Mouse (Mus musculus): ENCODE measurements around the gene Tmprss9. TPM values are rescaled to one million over a fixed set of nuclear protein-coding genes. Genes with fewer than 3 reads are reported as not detected.

Gene Tmprss9
- polyA plus RNA-seq, 1 experiment from 2014 or later = 0.05 TPM

GRCm38 (mm10) chr10:80946684-80947437, 75.2 kb downstream of the Tmprss9 start:
- H3K27me3 ChIP-seq (ENCODE audit: insufficient read depth, low read length) = no peaks in the 10 kb centered on the region
- DNase-seq (no peak), ATAC-seq (ENCODE audit: insufficient read depth) (no peak)
- no peak overlapping the region for H3K4me2 ChIP-seq
- H3K4me1 ChIP-seq (ENCODE audit: insufficient read depth) = peaks cover 15% of the 10 kb centered on the region; the same call in 1 of the 2 replicates
- no peaks in the 10 kb centered on the region for H3K9me3 ChIP-seq (ENCODE audit: low read depth, low read length)
- peak; percentile 64 for TF ChIP-seq CTCF (IDR thresholded peaks at IDR 0.05; ENCODE audit: low read depth)
- no peaks in the 10 kb centered on the region for H3K36me3 ChIP-seq (ENCODE audit: insufficient read depth)
- H3K27ac ChIP-seq (ENCODE audit: low read depth) = no peak overlapping the region
- H3K9ac ChIP-seq = peak overlapping the region; percentile 16; the same call in 1 of the 2 replicates
- 58% methylated on average over 14 of the region's 14 CpGs for WGBS
- H3K4me3 ChIP-seq (ENCODE audit: low read depth, low read length) = no peak overlapping the region

GRCm38 (mm10) chr10:80947802-80948201, 76.2 kb downstream of the Tmprss9 start:
- Histone ChIP-seq H3K27me3 (ENCODE audit: insufficient read depth, low read length) (no peaks in the 10 kb centered on the region), H3K4me3 (ENCODE audit: low read depth, low read length) (no peak overlapping the region), H3K36me3 (ENCODE audit: insufficient read depth) (no peaks in the 10 kb centered on the region), H3K27ac (ENCODE audit: low read depth) (peak overlapping the region; percentile 50; the same call in 1 of the 2 replicates), H3K4me2 (no peak overlapping the region), H3K9ac (peak overlapping the region; percentile 16; the same call in 1 of the 2 replicates), H3K9me3 (ENCODE audit: low read depth, low read length) (no peaks in the 10 kb centered on the region), H3K4me1 (ENCODE audit: insufficient read depth) (peaks cover 15% of the 10 kb centered on the region; the same call in 1 of the 2 replicates)
- ATAC-seq (ENCODE audit: insufficient read depth) (peak; percentile 39; the same call in 1 of the 2 replicates), DNase-seq (peak; percentile 81)
- 10% methylated on average over 2 of the region's 2 CpGs for WGBS
- no peak for TF ChIP-seq CTCF (IDR thresholded peaks at IDR 0.05; ENCODE audit: low read depth)

- Histone ChIP-seq H3K9me3 (ENCODE audit: low read depth, low read length) (no peaks in the 10 kb centered on the region), H3K9ac (no peak overlapping the region), H3K27ac (ENCODE audit: low read depth) (peak overlapping the region; percentile 30; the same call in 1 of the 2 replicates), H3K4me2 (no peak overlapping the region), H3K4me1 (ENCODE audit: insufficient read depth) (peaks cover 15% of the 10 kb centered on the region; the same call in 1 of the 2 replicates), H3K27me3 (ENCODE audit: insufficient read depth, low read length) (no peaks in the 10 kb centered on the region), H3K36me3 (ENCODE audit: insufficient read depth) (no peaks in the 10 kb centered on the region), H3K4me3 (ENCODE audit: low read depth, low read length) (no peak overlapping the region)
- no peak for TF ChIP-seq CTCF (IDR thresholded peaks at IDR 0.05; ENCODE audit: low read depth)
- DNase-seq (peak; percentile 74), ATAC-seq (ENCODE audit: insufficient read depth) (0 out of 2 replicates have a peak, but pooled peaks have one; percentile 40)
- 30% methylated on average over 6 of the region's 6 CpGs for WGBS
Measured at GRCm38 (mm10) chr10:80948570-80948969, 76.9 kb downstream of the Tmprss9 start.

- DNase-seq (no peak), ATAC-seq (ENCODE audit: insufficient read depth) (no peak)
- no peaks in the 10 kb centered on the region for H3K27me3 ChIP-seq (ENCODE audit: insufficient read depth, low read length)
- H3K9me3 ChIP-seq (ENCODE audit: low read depth, low read length) = no peaks in the 10 kb centered on the region
- TF ChIP-seq CTCF (IDR thresholded peaks at IDR 0.05; ENCODE audit: low read depth) = no peak
- no peak overlapping the region for H3K9ac ChIP-seq
- no peak overlapping the region for H3K4me2 ChIP-seq
- H3K4me3 ChIP-seq (ENCODE audit: low read depth, low read length) = no peak overlapping the region
- peaks cover 15% of the 10 kb centered on the region; the same call in 1 of the 2 replicates for H3K4me1 ChIP-seq (ENCODE audit: insufficient read depth)
- H3K27ac ChIP-seq (ENCODE audit: low read depth) = no peak overlapping the region
- H3K36me3 ChIP-seq (ENCODE audit: insufficient read depth) = no peaks in the 10 kb centered on the region
- 69% methylated on average over 3 of the region's 3 CpGs for WGBS
Measured at GRCm38 (mm10) chr10:80949081-80949480, 77.4 kb downstream of the Tmprss9 start.

MicroRNAs encoded within 50 kb of the gene (microRNA counts, 519-probe panel; counts per million panel counts)
- microRNA mmu-miR-1982 = 30.5 counts per million

Small RNA genes within 50 kb of the gene (microRNA-seq; reads per million reads assigned to microRNA genes)
- 4.3 reads per million, percentile 15 among the genes with 10 or more reads in this experiment for gene Mir1982 (ENCODE audit: borderline number of aligned reads)

Other genes starting within 250 kb of the Tmprss9 start
- gene Csnk1g2, start 249.0 kb upstream of the Tmprss9 start, polyA plus RNA-seq (2014; fragmentation: Nextera tagmentation; extraction: Ambion mirVana) = 105 and 124 TPM in 2 replicates
- gene Btbd2, start 214.8 kb upstream of the Tmprss9 start, polyA plus RNA-seq (2014; fragmentation: Nextera tagmentation; extraction: Ambion mirVana) = 82.5 and 101 TPM in 2 replicates
- gene Mknk2, start 193.7 kb upstream of the Tmprss9 start, polyA plus RNA-seq (2014; fragmentation: Nextera tagmentation; extraction: Ambion mirVana) = 102 and 110 TPM in 2 replicates
- gene Mob3a, start 169.9 kb upstream of the Tmprss9 start, polyA plus RNA-seq (2014; fragmentation: Nextera tagmentation; extraction: Ambion mirVana) = 35.1 and 40.3 TPM in 2 replicates
- 6.7 and 7.3 TPM in 2 replicates for gene Izumo4, start 169.7 kb upstream of the Tmprss9 start, polyA plus RNA-seq (2014; fragmentation: Nextera tagmentation; extraction: Ambion mirVana)
- gene Ap3d1, start 129.6 kb upstream of the Tmprss9 start, polyA plus RNA-seq (2014; fragmentation: Nextera tagmentation; extraction: Ambion mirVana) = 62.0 and 69.6 TPM in 2 replicates
- 26.9 and 29.1 TPM in 2 replicates for gene Dot1l, start 116.6 kb upstream of the Tmprss9 start, polyA plus RNA-seq (2014; fragmentation: Nextera tagmentation; extraction: Ambion mirVana)
- 97.2 and 98.4 TPM in 2 replicates for gene Sf3a2, start 73.7 kb upstream of the Tmprss9 start, polyA plus RNA-seq (2014; fragmentation: Nextera tagmentation; extraction: Ambion mirVana)
- 113 and 121 TPM in 2 replicates for gene Plekhj1, start 73.2 kb upstream of the Tmprss9 start, polyA plus RNA-seq (2014; fragmentation: Nextera tagmentation; extraction: Ambion mirVana)
- 0.11 and 0.14 TPM in 2 replicates for gene Amh, start 66.6 kb upstream of the Tmprss9 start, polyA plus RNA-seq (2014; fragmentation: Nextera tagmentation; extraction: Ambion mirVana)
- gene Jsrp1, start 58.4 kb upstream of the Tmprss9 start, polyA plus RNA-seq (2014; fragmentation: Nextera tagmentation; extraction: Ambion mirVana) = 0.93 and 0.97 TPM in 2 replicates
- gene Oaz1, start 45.2 kb upstream of the Tmprss9 start, polyA plus RNA-seq (2014; fragmentation: Nextera tagmentation; extraction: Ambion mirVana) = 1,866 and 1,984 TPM in 2 replicates
- 0.05 and 0.17 TPM in 2 replicates for gene Lingo3, start 27.8 kb upstream of the Tmprss9 start, polyA plus RNA-seq (2014; fragmentation: Nextera tagmentation; extraction: Ambion mirVana)
- 334 and 337 TPM in 2 replicates for gene Lsm7, start 16.6 kb upstream of the Tmprss9 start, polyA plus RNA-seq (2014; fragmentation: Nextera tagmentation; extraction: Ambion mirVana)
- 32.3 and 38.7 TPM in 2 replicates for gene Sppl2b, start 16.6 kb upstream of the Tmprss9 start, polyA plus RNA-seq (2014; fragmentation: Nextera tagmentation; extraction: Ambion mirVana)
- gene Timm13, start 29.1 kb downstream of the Tmprss9 start, polyA plus RNA-seq (2014; fragmentation: Nextera tagmentation; extraction: Ambion mirVana) = 315 and 321 TPM in 2 replicates
- 22.9 and 24.4 TPM in 2 replicates for gene Lmnb2, start 46.4 kb downstream of the Tmprss9 start, polyA plus RNA-seq (2014; fragmentation: Nextera tagmentation; extraction: Ambion mirVana)
- gene Gadd45b, start 58.2 kb downstream of the Tmprss9 start, polyA plus RNA-seq (2014; fragmentation: Nextera tagmentation; extraction: Ambion mirVana) = 18.3 and 24.6 TPM in 2 replicates
- 4.5 and 5.7 TPM in 2 replicates for gene Gng7, start 143.1 kb downstream of the Tmprss9 start, polyA plus RNA-seq (2014; fragmentation: Nextera tagmentation; extraction: Ambion mirVana)
- gene Diras1, start 153.8 kb downstream of the Tmprss9 start, polyA plus RNA-seq (2014; fragmentation: Nextera tagmentation; extraction: Ambion mirVana) = 0.08 and 0.09 TPM in 2 replicates
- 11.7 and 15.2 TPM in 2 replicates for gene Slc39a3, start 165.6 kb downstream of the Tmprss9 start, polyA plus RNA-seq (2014; fragmentation: Nextera tagmentation; extraction: Ambion mirVana)
- 172 and 186 TPM in 2 replicates for gene Sgta, start 188.3 kb downstream of the Tmprss9 start, polyA plus RNA-seq (2014; fragmentation: Nextera tagmentation; extraction: Ambion mirVana)
- gene Thop1, start 198.2 kb downstream of the Tmprss9 start, polyA plus RNA-seq (2014; fragmentation: Nextera tagmentation; extraction: Ambion mirVana) = 48.1 and 55.9 TPM in 2 replicates
- 0.41 and 0.58 TPM in 2 replicates for gene Creb3l3, start 227.0 kb downstream of the Tmprss9 start, polyA plus RNA-seq (2014; fragmentation: Nextera tagmentation; extraction: Ambion mirVana)
- 180 and 199 TPM in 2 replicates for gene Map2k2, start 234.1 kb downstream of the Tmprss9 start, polyA plus RNA-seq (2014; fragmentation: Nextera tagmentation; extraction: Ambion mirVana)

Measured in lung, embryonic 14.5 days (tissue).